Mouse (Mus musculus): ENCODE results near the gene Ghr. TPM values are rescaled to one million over a fixed set of nuclear protein-coding genes. Genes with fewer than 3 reads are reported as not detected.
A peak's percentile ranks its signal among the peaks of the same experiment; 100 is the strongest.

Ghr gene
- total RNA-seq (2014; fragmentation: Nextera tagmentation) (1.1 TPM in 1 of 2 replicates, not detected in the other), total RNA-seq (2017) (0.47 TPM in 1 of 2 replicates, not detected in the other)

- peak; percentile 99 for ATAC-seq (replicated peaks; ENCODE audit: low FRiP score, low TSS enrichment, poor library complexity, severe bottlenecking)
These were observed at the start of gene Ghr for GRCm38 (mm10) chr15:3582807-3583636. Ghr (minus strand) TSS chr15:3583492.

- ATAC-seq (replicated peaks; ENCODE audit: low FRiP score, low TSS enrichment, poor library complexity, severe bottlenecking), result no peak
These were observed 39.5 kb upstream of the Ghr start for GRCm38 (mm10) chr15:3622746-3623145.

- ATAC-seq (replicated peaks; ENCODE audit: low FRiP score, low TSS enrichment, poor library complexity, severe bottlenecking), result no peak
These were observed 37.1 kb upstream of the Ghr start for GRCm38 (mm10) chr15:3620368-3620767.

GRCm38 (mm10) chr15:3618311-3618710, 35.0 kb upstream of the Ghr start:
- ATAC-seq (replicated peaks; ENCODE audit: low FRiP score, low TSS enrichment, poor library complexity, severe bottlenecking), result no peak

- no peak for ATAC-seq (replicated peaks; ENCODE audit: low FRiP score, low TSS enrichment, poor library complexity, severe bottlenecking)
These were observed 28.7 kb upstream of the Ghr start for GRCm38 (mm10) chr15:3611961-3612360.

GRCm38 (mm10) chr15:3607951-3608350, 24.7 kb upstream of the Ghr start:
- ATAC-seq (replicated peaks; ENCODE audit: low FRiP score, low TSS enrichment, poor library complexity, severe bottlenecking), result no peak

GRCm38 (mm10) chr15:3602098-3602486, 18.8 kb upstream of the Ghr start:
- no peak for ATAC-seq (replicated peaks; ENCODE audit: low FRiP score, low TSS enrichment, poor library complexity, severe bottlenecking)

GRCm38 (mm10) chr15:3601422-3602097, 18.3 kb upstream of the Ghr start:
- ATAC-seq (replicated peaks; ENCODE audit: low FRiP score, low TSS enrichment, poor library complexity, severe bottlenecking), result no peak

GRCm38 (mm10) chr15:3587879-3588278, 4.6 kb upstream of the Ghr start:
- no peak for ATAC-seq (replicated peaks; ENCODE audit: low FRiP score, low TSS enrichment, poor library complexity, severe bottlenecking)

- ATAC-seq (replicated peaks; ENCODE audit: low FRiP score, low TSS enrichment, poor library complexity, severe bottlenecking), result no peak
These were observed 1.1 kb upstream of the Ghr start for GRCm38 (mm10) chr15:3584361-3584760.

GRCm38 (mm10) chr15:3581861-3582806, 1.2 kb downstream of the Ghr start:
- no peak for ATAC-seq (replicated peaks; ENCODE audit: low FRiP score, low TSS enrichment, poor library complexity, severe bottlenecking)

GRCm38 (mm10) chr15:3581337-3581736, 2.0 kb downstream of the Ghr start:
- ATAC-seq (replicated peaks; ENCODE audit: low FRiP score, low TSS enrichment, poor library complexity, severe bottlenecking), result no peak

- ATAC-seq (replicated peaks; ENCODE audit: low FRiP score, low TSS enrichment, poor library complexity, severe bottlenecking), result no peak
These were observed 3.1 kb downstream of the Ghr start for GRCm38 (mm10) chr15:3580216-3580615.

- no peak for ATAC-seq (replicated peaks; ENCODE audit: low FRiP score, low TSS enrichment, poor library complexity, severe bottlenecking)
These were observed 4.9 kb downstream of the Ghr start for GRCm38 (mm10) chr15:3578286-3578980.

- ATAC-seq (replicated peaks; ENCODE audit: low FRiP score, low TSS enrichment, poor library complexity, severe bottlenecking), result no peak
These were observed 14.0 kb downstream of the Ghr start for GRCm38 (mm10) chr15:3569178-3569903.

- ATAC-seq (replicated peaks; ENCODE audit: low FRiP score, low TSS enrichment, poor library complexity, severe bottlenecking), result no peak
These were observed 18.7 kb downstream of the Ghr start for GRCm38 (mm10) chr15:3564570-3564969.

GRCm38 (mm10) chr15:3563929-3564516, 19.3 kb downstream of the Ghr start:
- ATAC-seq (replicated peaks; ENCODE audit: low FRiP score, low TSS enrichment, poor library complexity, severe bottlenecking), result no peak

- no peak for ATAC-seq (replicated peaks; ENCODE audit: low FRiP score, low TSS enrichment, poor library complexity, severe bottlenecking)
These were observed 19.8 kb downstream of the Ghr start for GRCm38 (mm10) chr15:3563473-3563872.

All from megakaryocyte-erythroid progenitor cell, adult 5-6 weeks (primary cell).